Mouse (Mus musculus) cerebellum, adult 2 months (tissue): ENCODE measurements around the gene Slco1a5.

Experiments
- CTCF ChIP-seq: fragments of 200-500 bp; IDR thresholded peaks from 2 replicates; pipeline ENCODE4 v1.5.1; 2011; ENCODE audit warnings: low read depth, mild to moderate bottlenecking, control low read depth, low read length, moderate library complexity, borderline replicate concordance; ENCODE audit not compliant: insufficient read depth
- POLR2A ChIP-seq: fragments of 200-500 bp; IDR thresholded peaks from 2 replicates; pipeline ENCODE4 v1.6.1; 2011; ENCODE audit warnings: low read length, control low read depth, borderline replicate concordance; ENCODE audit not compliant: insufficient read depth

GRCm38 (mm10) chr6:142187426-142187825 is 135.4 kb downstream of the Slco1a5 start:
- TF ChIP-seq POLR2A = no peak
- no peak for TF ChIP-seq CTCF
